Mouse (Mus musculus) bone marrow macrophage, adult 2 months (primary cell): ENCODE measurements at regions not wholly inside any gene's neighbourhood (a gene's known extent, or its start where the extent isn't known, plus 50 kb on each side); places are given as distances from the start of the nearest gene placed in this dataset.

Experiments
- H3K27ac ChIP-seq: 2 replicates; pipeline ENCODE4 v1.5.1; 2012; ENCODE audit warnings: low read depth, low read length; ENCODE audit not compliant: insufficient read depth
- H3K4me1 ChIP-seq: 2 replicates; pipeline ENCODE4 v1.6.1; 2012; ENCODE audit warnings: low read length; ENCODE audit not compliant: control insufficient read depth, insufficient read depth
- H3K4me3 ChIP-seq: 2 replicates; pipeline ENCODE4 v1.5.1; 2012; ENCODE audit warnings: mild to moderate bottlenecking, low read length, moderate library complexity; ENCODE audit not compliant: insufficient read depth
- CTCF ChIP-seq: IDR thresholded peaks from 2 replicates; pipeline ENCODE4 v1.5.1; 2012; ENCODE audit warnings: low read depth, mild to moderate bottlenecking, low read length, moderate library complexity
- POLR2A ChIP-seq: IDR thresholded peaks from 2 replicates; pipeline ENCODE4 v1.6.1; 2012; ENCODE audit warnings: mild to moderate bottlenecking, low read depth, low read length, borderline replicate concordance

DNA sequence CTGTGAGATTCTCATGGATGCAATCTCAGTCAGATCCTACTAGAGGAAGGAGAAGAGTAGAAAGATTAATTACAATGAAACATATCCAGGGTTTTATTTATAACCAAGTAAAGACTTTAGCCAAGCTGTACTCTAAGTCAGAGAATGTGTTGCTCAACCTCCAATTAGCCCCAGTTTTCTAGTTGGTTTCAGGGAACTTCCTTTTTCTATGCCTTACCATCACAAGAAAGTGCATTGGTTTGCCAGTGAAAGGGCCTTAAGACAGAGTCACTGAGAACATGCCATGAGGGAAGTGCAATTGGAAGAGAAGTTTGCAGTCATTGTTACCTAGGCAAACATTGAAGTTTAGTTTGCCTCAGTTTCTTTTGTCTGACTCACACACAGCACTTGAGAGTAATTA is 229.8 kb upstream of the B430305J03Rik start:
- Histone ChIP-seq H3K27ac (no peak overlapping the region), H3K4me1 (peaks cover 16% of the 10 kb centered on the region), H3K4me3 (no peak overlapping the region)
- no peak for TF ChIP-seq POLR2A
- TF ChIP-seq CTCF: no peak

- H3K4me3 ChIP-seq: no peak overlapping the region
- peaks cover 16% of the 10 kb centered on the region for H3K4me1 ChIP-seq
- peak overlapping the region; percentile 17; the same call in 1 of the 2 replicates for H3K27ac ChIP-seq
- TF ChIP-seq CTCF: no peak
- TF ChIP-seq POLR2A: no peak
Measured at GRCm38 (mm10) chr3:61592342-61592741, 226.6 kb upstream of the B430305J03Rik start.

DNA sequence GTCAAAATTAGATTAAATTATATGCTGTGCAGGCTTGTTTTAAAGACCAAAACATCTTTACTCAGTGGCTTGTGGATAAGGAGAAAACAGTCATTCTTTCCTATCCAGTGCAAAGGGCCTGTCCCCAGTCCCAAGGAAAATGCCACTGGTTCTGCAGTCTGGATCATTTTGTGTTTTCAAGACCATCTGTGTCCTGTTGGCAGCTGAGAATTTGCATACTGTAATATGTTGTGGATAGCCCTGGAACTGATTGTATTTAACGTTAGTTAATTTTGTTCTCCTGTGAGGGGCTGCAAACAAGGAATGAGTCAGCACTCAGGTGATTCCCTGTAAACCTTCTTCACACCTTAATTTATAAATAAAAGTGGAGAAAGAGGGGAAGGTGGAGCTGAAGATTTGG is 217.9 kb upstream of the B430305J03Rik start:
- Histone ChIP-seq H3K4me1 (no peaks in the 10 kb centered on the region), H3K4me3 (no peak overlapping the region), H3K27ac (no peak overlapping the region)
- TF ChIP-seq POLR2A: no peak
- TF ChIP-seq CTCF: no peak

DNA sequence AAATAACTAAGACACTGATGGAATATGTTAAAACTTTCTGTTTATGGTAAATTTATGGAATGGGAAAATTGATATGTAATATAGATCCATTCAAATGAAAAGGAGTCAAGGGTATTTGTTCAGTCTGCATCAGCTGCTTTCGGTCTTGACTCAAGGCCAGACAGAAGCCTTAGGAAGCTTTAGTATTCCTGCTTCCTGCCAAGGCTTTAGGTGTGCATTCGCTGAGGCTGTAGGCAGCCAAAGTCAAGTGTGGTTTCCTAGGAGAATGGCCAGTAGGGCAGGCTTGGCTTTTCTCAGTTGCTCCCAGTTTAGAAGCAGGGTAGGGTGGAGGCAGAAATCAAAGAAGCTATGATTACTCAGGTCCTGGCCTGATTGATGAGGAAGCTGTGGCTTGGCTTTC is 217.2 kb upstream of the B430305J03Rik start:
- TF ChIP-seq POLR2A: no peak
- TF ChIP-seq CTCF: no peak
- H3K4me3 ChIP-seq: no peak overlapping the region
- no peaks in the 10 kb centered on the region for H3K4me1 ChIP-seq
- H3K27ac ChIP-seq: no peak overlapping the region

DNA sequence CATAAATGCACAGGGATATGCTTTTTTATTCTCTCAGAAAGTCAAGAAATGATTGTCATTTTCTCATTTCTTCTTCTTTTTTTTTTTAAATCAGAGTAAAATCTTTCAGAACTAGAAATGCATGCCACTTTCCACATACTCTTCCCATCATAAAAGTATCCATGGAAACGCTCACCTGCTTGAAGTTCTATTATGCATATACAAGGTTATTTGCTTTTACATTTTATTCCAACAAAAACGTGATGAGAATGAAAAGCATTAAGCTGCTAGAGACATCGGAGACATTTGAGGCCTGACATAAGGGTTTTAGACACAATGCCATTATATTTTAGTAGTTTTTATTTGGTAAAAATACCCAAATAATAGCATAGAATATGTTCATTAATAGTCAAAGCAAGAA is 214.5 kb upstream of the B430305J03Rik start:
- Histone ChIP-seq H3K4me3 (no peak overlapping the region), H3K27ac (no peak overlapping the region), H3K4me1 (no peaks in the 10 kb centered on the region)
- no peak for TF ChIP-seq POLR2A
- no peak for TF ChIP-seq CTCF

DNA sequence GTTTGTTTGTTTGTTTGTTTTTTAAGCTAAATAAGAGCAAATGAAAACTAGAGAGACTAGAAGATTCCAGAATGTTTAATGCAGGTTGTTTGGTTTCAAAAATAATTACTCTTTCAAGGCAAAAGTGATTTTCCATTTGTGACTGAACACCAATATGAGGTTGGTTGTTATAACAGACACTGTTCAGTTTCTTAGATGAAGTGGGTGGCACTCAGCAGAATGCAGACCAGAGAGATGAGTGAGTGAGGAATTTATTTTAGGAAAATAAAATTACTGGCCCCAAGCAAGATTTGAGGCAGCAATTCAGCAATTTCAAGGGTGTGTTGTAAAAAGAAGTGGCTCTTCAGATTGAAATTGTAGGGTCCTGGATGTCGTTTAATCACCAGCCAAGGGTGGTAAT is 171.4 kb upstream of the B430305J03Rik start:
- H3K27ac ChIP-seq: no peak overlapping the region
- no peak overlapping the region for H3K4me3 ChIP-seq
- TF ChIP-seq POLR2A: no peak
- TF ChIP-seq CTCF: no peak
- H3K4me1 ChIP-seq: no peaks in the 10 kb centered on the region

GRCm38 (mm10) chr3:61535751-61536150 is 170.0 kb upstream of the B430305J03Rik start:
- TF ChIP-seq POLR2A (no peak), CTCF (no peak)
- no peak overlapping the region for H3K27ac ChIP-seq
- H3K4me1 ChIP-seq: no peaks in the 10 kb centered on the region
- no peak overlapping the region for H3K4me3 ChIP-seq

GRCm38 (mm10) chr3:61503178-61503577 is 137.4 kb upstream of the B430305J03Rik start:
- Histone ChIP-seq H3K4me1 (no peaks in the 10 kb centered on the region), H3K4me3 (no peak overlapping the region), H3K27ac (no peak overlapping the region)
- TF ChIP-seq CTCF (no peak), POLR2A (no peak)

DNA sequence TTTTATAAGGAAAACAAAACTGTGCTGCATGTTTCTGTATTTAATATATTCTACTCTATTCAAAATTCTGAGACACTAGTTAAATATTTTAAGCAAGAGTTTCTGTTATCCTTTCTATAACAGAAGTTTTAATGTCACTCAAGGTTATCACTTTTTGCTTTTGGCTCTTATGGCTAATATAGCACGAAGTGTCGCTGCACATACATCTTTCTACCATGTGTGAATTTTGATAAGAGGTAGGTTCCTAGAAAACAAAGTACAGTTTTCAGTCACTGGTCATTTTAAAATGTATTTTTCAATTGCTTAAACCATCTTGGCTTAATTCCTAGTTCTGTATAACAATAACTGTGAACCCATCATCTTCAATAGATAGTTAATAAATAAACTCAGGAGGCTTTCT is 129.1 kb upstream of the B430305J03Rik start:
- no peak overlapping the region for H3K27ac ChIP-seq
- no peak overlapping the region for H3K4me3 ChIP-seq
- no peaks in the 10 kb centered on the region for H3K4me1 ChIP-seq
- no peak for TF ChIP-seq POLR2A
- TF ChIP-seq CTCF: no peak

- Histone ChIP-seq H3K4me3 (no peak overlapping the region), H3K27ac (no peak overlapping the region), H3K4me1 (no peaks in the 10 kb centered on the region; the same call in 1 of the 2 replicates)
- TF ChIP-seq CTCF (no peak), POLR2A (no peak)
Measured at GRCm38 (mm10) chr3:61486808-61487389, 121.1 kb upstream of the B430305J03Rik start.
